Mouse (Mus musculus) embryonic facial prominence, embryonic 14.5 days (tissue): Measurements from ENCODE around the gene Ndufa11. TPM values are rescaled to one million over a fixed set of nuclear protein-coding genes. Genes with fewer than 3 reads are reported as not detected.

Source experiments
- ATAC-seq: fragments of 200-750 bp; cut with Nextera tagmentation; 2 replicates; pipeline ENCODE4 v1.8.0; 2017; ENCODE audit warnings: low read depth, moderate number of reproducible peaks, moderate TSS enrichment
- DNase-seq: peaks from one replicate; pipeline ENCODE4 v3.0.0-alpha.2; 2015; ENCODE audit warnings: low spot score
- H3K27ac ChIP-seq: fragments of 300-500 bp; sonication (generic); replicated peaks from 2 replicates; pipeline ENCODE4 v1.5.1; 2014; ENCODE audit warnings: low read depth, mild to moderate bottlenecking, low read length, moderate library complexity
- H3K27me3 ChIP-seq: fragments of 300-500 bp; sonication (generic); replicated peaks from 2 replicates; pipeline ENCODE4 v1.6.1; 2014; ENCODE audit warnings: low read length; ENCODE audit not compliant: control insufficient read depth, insufficient read depth
- H3K36me3 ChIP-seq: fragments of 300-500 bp; sonication (generic); 2 replicates; pipeline ENCODE4 v1.6.1; 2014; ENCODE audit warnings: low read length, mixed read lengths; ENCODE audit not compliant: control insufficient read depth, insufficient read depth
- H3K4me1 ChIP-seq: fragments of 300-500 bp; sonication (generic); 2 replicates; pipeline ENCODE4 v1.6.1; 2014; ENCODE audit warnings: antibody characterized with exemption, low read length; ENCODE audit not compliant: control insufficient read depth, insufficient read depth
- H3K4me2 ChIP-seq: fragments of 300-500 bp; sonication (generic); 2 replicates; pipeline ENCODE4 v1.6.1; 2014; ENCODE audit warnings: low read depth, mild to moderate bottlenecking, low read length, moderate library complexity, mixed read lengths
- H3K4me3 ChIP-seq: fragments of 300-500 bp; sonication (generic); 2 replicates; pipeline ENCODE4 v1.5.1; 2014; ENCODE audit warnings: low read depth, mild to moderate bottlenecking, low read length
- H3K9ac ChIP-seq: fragments of 300-500 bp; sonication (generic); 2 replicates; pipeline ENCODE4 v1.6.1; 2014; ENCODE audit warnings: low read depth, mild to moderate bottlenecking, low read length, moderate library complexity, mixed read lengths
- H3K9me3 ChIP-seq: fragments of 300-500 bp; sonication (generic); 2 replicates; pipeline ENCODE4 v1.6.1; 2016; ENCODE audit warnings: low read length; ENCODE audit not compliant: control insufficient read depth
- WGBS: fragments of 180-500 bp; shearing (Covaris S2); extraction: QIAGEN DNeasy Blood & Tissue Kit; methylation state at CpG from one replicate; pipeline ENCODE4 v1.1.7; 2014; 5-methylcytosine and 5-hydroxymethylcytosine counted together
- polyA plus RNA-seq: library from polyadenylated mRNA; unstranded; fragments of >200 nt; fragmentation: Nextera tagmentation; extraction: Ambion mirVana; gene quantifications from 2 replicates; pipeline ENCODE4 v1.2.1, GENCODE M21; 2014

Ndufa11 gene
- polyA plus RNA-seq, 1 experiment from 2014 or later = 466 TPM

GRCm38 (mm10) chr17:56744173-56744572 lies 26.6 kb downstream of the Ndufa11 start:
- Histone ChIP-seq H3K4me2 (no peak overlapping the region), H3K36me3 (no peaks in the 10 kb centered on the region), H3K9me3 (no peaks in the 10 kb centered on the region), H3K27ac (no peak overlapping the region; the same call in 1 of the 2 replicates), H3K4me3 (no peak overlapping the region), H3K9ac (no peak overlapping the region), H3K4me1 (no peaks in the 10 kb centered on the region), H3K27me3 (no peaks in the 10 kb centered on the region)
- 41% methylated on average over 5 of the region's 5 CpGs for WGBS
- peak; percentile 51; the same call in 1 of the 2 replicates for ATAC-seq
- DNase-seq = peak; percentile 80

GRCm38 (mm10) chr17:56751404-56752072 lies 34.0 kb downstream of the Ndufa11 start:
- H3K36me3 ChIP-seq = no peaks in the 10 kb centered on the region
- whole genome bisulfite sequencing = 25% methylated on average over 49 of the region's 71 CpGs
- H3K9ac ChIP-seq = peak overlapping the region; percentile 19; the same call in 1 of the 2 replicates
- H3K27me3 ChIP-seq = peaks cover 47% of the 10 kb centered on the region
- DNase-seq = peak; percentile 71
- H3K9me3 ChIP-seq = no peaks in the 10 kb centered on the region
- peaks cover 12% of the 10 kb centered on the region for H3K4me1 ChIP-seq
- H3K27ac ChIP-seq = no peak overlapping the region
- H3K4me2 ChIP-seq = peak overlapping the region; percentile 33
- peak overlapping the region; percentile 19 for H3K4me3 ChIP-seq
- ATAC-seq = peak; percentile 75

GRCm38 (mm10) chr17:56753452-56753851 lies 35.9 kb downstream of the Ndufa11 start:
- Histone ChIP-seq H3K4me3 (no peak overlapping the region), H3K4me1 (peaks cover 17% of the 10 kb centered on the region), H3K27me3 (peaks cover 56% of the 10 kb centered on the region), H3K9ac (no peak overlapping the region), H3K27ac (no peak overlapping the region), H3K4me2 (no peak overlapping the region), H3K9me3 (no peaks in the 10 kb centered on the region), H3K36me3 (no peaks in the 10 kb centered on the region)
- ATAC-seq (no peak), DNase-seq (no peak)
- 16% methylated on average over 15 of the region's 15 CpGs for whole genome bisulfite sequencing

GRCm38 (mm10) chr17:56754271-56755185 lies 37.0 kb downstream of the Ndufa11 start:
- Histone ChIP-seq H3K9me3 (no peaks in the 10 kb centered on the region), H3K4me2 (peak overlapping the region; percentile 28), H3K4me3 (peak overlapping the region; percentile 7; the same call in 1 of the 2 replicates), H3K36me3 (no peaks in the 10 kb centered on the region), H3K4me1 (peaks cover 17% of the 10 kb centered on the region), H3K27ac (no peak overlapping the region), H3K9ac (no peak overlapping the region), H3K27me3 (peaks cover 56% of the 10 kb centered on the region)
- 6% methylated on average over 32 of the region's 36 CpGs for WGBS
- DNase-seq = no peak
- no peak for ATAC-seq

GRCm38 (mm10) chr17:56756703-56757399 lies 39.3 kb downstream of the Ndufa11 start:
- peak overlapping the region; percentile 99 for H3K4me2 ChIP-seq
- peak; percentile 5; the same call in 1 of the 2 replicates for ATAC-seq
- no peaks in the 10 kb centered on the region for H3K36me3 ChIP-seq
- H3K4me3 ChIP-seq = peak overlapping the region; percentile 59
- no peak for DNase-seq
- no peak overlapping the region for H3K27ac ChIP-seq
- no peaks in the 10 kb centered on the region for H3K9me3 ChIP-seq
- H3K9ac ChIP-seq = peak overlapping the region; percentile 71
- peaks cover 55% of the 10 kb centered on the region for H3K27me3 ChIP-seq
- peaks cover 17% of the 10 kb centered on the region for H3K4me1 ChIP-seq
- under 1% methylated on average over 38 of the region's 51 CpGs for WGBS

- Histone ChIP-seq H3K4me1 (peaks cover 18% of the 10 kb centered on the region), H3K4me2 (peak within 1 kb of the TSS; percentile 99), H3K27me3 (peaks cover 47% of the 10 kb centered on the region), H3K4me3 (peak within 1 kb of the TSS; percentile 59), H3K9ac (peak within 1 kb of the TSS; percentile 71), H3K9me3 (no peaks in the 10 kb centered on the region), H3K36me3 (no peaks in the 10 kb centered on the region), H3K27ac (no peak within 1 kb of the TSS)
- ATAC-seq (peak; percentile 72), DNase-seq (peak; percentile 91)
- under 1% methylated on average over 17 of the region's 48 CpGs for WGBS
Observed at GRCm38 (mm10) chr17:56757416-56758123, 40.0 kb downstream of the Ndufa11 start, which contains the start of gene Nrtn. Gene Nrtn (minus strand): TSS chr17:56757530.

- Histone ChIP-seq H3K4me1 (peaks cover 24% of the 10 kb centered on the region), H3K27me3 (peaks cover 42% of the 10 kb centered on the region), H3K9ac (no peak overlapping the region)
Observed at GRCm38 (mm10) chr17:56758132-56758531, 40.6 kb downstream of the Ndufa11 start.

GRCm38 (mm10) chr17:56759261-56759660 lies 41.7 kb downstream of the Ndufa11 start:
- peaks cover 32% of the 10 kb centered on the region for H3K27me3 ChIP-seq
- H3K4me2 ChIP-seq = no peak overlapping the region
- no peak overlapping the region for H3K4me3 ChIP-seq
- 45% methylated on average over 7 of the region's 7 CpGs for WGBS
- ATAC-seq (no peak), DNase-seq (no peak)
- H3K27ac ChIP-seq = no peak overlapping the region
- H3K9ac ChIP-seq = no peak overlapping the region
- H3K36me3 ChIP-seq = no peaks in the 10 kb centered on the region
- H3K4me1 ChIP-seq = peaks cover 16% of the 10 kb centered on the region
- H3K9me3 ChIP-seq = no peaks in the 10 kb centered on the region

More at GRCm38 (mm10) chr17:56758132-56758531, 40.6 kb downstream of the Ndufa11 start:
- Histone ChIP-seq H3K9me3 (no peaks in the 10 kb centered on the region), H3K4me2 (peak overlapping the region; percentile 99; the same call in 1 of the 2 replicates), H3K27ac (no peak overlapping the region), H3K36me3 (no peaks in the 10 kb centered on the region), H3K4me3 (no peak overlapping the region)
- DNase-seq (peak; percentile 67), ATAC-seq (no peak)
- 4% methylated on average over 12 of the region's 12 CpGs for WGBS
